Mouse (Mus musculus) v-Abl transformed pro-B cells (cell line): ENCODE results near the gene Cep170b.

ENCODE experiments used
- in situ Hi-C, 2 experiments: fragments of 400-800 bp; cut with MboI; formaldehyde crosslinking; loops; one replicate each; pipeline ENCODE4 v1.15.1; 2025; ENCODE audit not compliant: unreplicated experiment in 2 of 2

Gene Cep170b

GRCm38 (mm10) chr12:112720216-112720615 is at the start of gene Cep170b:
Cep170b (plus strand) TSS chr12:112720455.
- in situ Hi-C loops = loop anchor here in 1 of 2 experiments (25.0 kb wide), 1 partner anchor 608 kb away; the partner anchor contains the start of gene Aspg

GRCm38 (mm10) chr12:112670718-112671393 is 49.4 kb upstream of the Cep170b start:
- in situ Hi-C loops = no loop called here

DNA sequence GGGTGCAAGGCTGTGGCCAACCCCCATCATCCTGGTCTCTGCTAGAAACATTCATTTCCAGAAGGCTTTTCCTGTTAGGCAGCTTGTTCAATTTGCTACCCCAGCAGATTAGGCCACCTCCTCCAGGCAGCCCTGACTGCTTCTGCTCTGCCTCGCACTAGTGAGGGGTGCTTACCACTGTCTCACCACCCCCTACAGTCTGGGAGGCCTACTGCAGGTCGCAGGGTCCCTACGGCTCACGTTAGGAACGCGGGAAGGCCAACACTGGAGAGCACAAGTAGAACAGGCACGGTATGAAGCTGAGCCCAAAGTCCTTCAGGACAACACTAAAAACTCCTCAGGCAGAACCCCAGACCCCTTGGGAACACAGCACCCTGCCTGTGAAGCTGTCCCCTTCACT is 48.4 kb upstream of the Cep170b start:
- in situ Hi-C loops = no loop called here

DNA sequence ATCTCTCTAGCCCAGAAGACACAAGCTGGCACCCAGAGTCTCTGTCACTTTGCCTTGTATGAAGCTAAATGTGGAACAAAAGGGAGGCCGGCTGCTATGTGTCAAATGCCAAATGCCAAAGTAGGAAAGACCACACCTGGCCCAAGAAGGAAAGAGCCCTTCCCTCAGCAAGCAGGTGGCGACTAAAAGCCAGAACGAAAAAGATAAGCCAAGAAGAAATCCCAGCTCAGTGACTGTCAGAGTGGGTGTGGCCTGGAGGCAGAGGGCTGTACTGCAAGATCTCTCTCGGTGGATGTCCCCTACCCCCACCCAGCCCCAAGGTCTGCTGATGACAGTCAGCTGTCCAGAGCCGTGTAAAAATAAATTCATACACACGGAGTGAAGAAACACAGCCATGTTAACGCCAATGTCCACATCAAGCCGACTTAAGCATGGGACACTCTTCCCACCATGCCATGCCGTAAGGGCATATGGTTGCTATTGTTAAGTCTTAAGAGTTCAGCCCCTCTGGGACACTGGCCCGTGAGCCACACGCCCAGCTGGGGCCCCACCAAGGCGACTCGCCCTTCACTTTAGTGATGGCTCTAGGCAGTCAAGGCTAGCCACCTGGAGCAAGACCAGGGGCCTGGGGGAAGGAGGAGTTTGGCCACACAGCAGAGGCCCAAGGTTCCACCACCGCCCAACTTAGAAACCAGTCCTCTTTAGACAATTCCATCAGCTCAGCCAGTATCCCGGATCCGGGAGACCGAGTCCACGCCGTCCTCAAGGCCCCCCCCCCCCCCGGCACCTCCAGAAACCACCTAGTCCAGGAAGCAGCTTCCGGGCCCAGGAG is 47.3 kb upstream of the Cep170b start:
- in situ Hi-C loops = no loop called here

- in situ Hi-C loops = no loop called here
These were observed 46.6 kb upstream of the Cep170b start for GRCm38 (mm10) chr12:112673576-112674091.

DNA sequence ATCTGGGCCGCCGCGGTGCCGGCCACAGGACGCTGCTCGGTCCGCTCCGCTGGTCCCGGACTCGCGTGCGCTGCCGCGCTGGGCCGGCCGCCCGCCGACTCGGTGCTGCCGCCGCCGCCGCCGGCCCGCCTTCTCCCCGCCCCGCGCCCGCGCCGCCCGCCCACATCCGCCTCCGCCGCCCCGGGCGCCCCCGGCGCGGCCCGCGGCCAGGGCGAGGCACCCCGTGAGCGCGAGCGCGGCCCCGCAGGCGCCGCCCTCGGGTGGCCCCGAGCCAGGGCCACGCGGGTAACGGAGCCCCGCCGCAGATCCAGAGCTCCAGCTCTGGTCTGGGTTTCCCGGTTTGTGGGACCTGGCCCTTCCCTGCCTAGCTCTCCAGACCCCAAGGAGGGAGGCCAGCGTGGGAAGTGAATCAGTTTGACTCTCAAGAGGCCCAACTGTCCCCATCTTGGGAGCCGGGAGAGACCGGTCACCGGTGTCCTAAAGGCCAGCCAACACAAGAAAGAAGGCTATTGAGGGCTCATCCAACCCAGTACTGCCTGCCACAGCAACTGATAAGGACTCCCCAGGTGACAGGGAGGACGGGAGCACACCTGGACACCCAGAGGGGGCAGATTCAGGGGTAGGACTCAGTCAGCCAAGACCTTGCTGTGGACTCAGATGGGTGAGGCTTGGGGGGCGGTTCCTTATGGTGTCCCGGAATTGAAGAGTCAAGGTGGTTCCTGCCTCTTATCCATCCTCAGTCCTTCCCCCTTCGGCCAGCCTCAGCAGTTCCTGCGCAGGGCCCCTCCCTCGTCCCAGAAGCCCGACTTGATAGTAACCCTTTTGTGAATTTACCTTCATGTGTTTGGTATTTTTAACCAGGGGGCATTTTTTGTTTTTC is 45.9 kb upstream of the Cep170b start, which contains the start of gene Akt1:
TSS of gene Akt1 (minus strand) at position 753 of the 880 bp plus-strand sequence.
- in situ Hi-C loops = no loop called here

GRCm38 (mm10) chr12:112675245-112676035 is 44.8 kb upstream of the Cep170b start:
- in situ Hi-C loops = no loop called here

- in situ Hi-C loops = no loop called here
These were observed 43.2 kb upstream of the Cep170b start for GRCm38 (mm10) chr12:112677076-112677475.

- in situ Hi-C loops = no loop called here
These were observed 42.2 kb upstream of the Cep170b start for GRCm38 (mm10) chr12:112677943-112678554.

DNA sequence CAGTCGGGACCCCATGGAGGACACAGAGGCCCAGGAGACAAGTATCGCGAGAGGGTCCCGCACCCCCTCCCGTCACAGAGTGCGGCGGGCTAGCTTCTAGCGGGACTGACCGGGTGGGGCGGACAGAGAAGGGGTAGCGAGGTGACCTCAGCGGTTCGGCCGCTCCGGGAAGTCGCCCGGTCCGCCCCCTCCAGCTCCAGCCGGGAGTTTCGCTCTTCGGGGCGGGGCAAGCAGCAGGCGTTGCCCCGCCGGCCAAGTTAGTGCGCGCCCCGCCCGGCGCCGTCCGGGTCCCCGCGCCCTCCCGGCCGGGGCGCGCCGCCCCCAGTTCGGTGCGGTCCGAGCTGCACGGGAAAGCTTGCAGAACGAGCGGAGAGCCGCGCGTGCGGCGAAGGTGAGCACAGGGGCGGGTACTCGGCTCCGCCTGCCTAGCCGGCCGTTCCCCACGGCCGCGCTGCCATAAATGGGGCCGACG is 41.7 kb upstream of the Cep170b start, which contains the start of gene Zbtb42:
TSS of gene Zbtb42 (plus strand) at position 274 of the 472 bp plus-strand sequence.
- in situ Hi-C loops = no loop called here

DNA sequence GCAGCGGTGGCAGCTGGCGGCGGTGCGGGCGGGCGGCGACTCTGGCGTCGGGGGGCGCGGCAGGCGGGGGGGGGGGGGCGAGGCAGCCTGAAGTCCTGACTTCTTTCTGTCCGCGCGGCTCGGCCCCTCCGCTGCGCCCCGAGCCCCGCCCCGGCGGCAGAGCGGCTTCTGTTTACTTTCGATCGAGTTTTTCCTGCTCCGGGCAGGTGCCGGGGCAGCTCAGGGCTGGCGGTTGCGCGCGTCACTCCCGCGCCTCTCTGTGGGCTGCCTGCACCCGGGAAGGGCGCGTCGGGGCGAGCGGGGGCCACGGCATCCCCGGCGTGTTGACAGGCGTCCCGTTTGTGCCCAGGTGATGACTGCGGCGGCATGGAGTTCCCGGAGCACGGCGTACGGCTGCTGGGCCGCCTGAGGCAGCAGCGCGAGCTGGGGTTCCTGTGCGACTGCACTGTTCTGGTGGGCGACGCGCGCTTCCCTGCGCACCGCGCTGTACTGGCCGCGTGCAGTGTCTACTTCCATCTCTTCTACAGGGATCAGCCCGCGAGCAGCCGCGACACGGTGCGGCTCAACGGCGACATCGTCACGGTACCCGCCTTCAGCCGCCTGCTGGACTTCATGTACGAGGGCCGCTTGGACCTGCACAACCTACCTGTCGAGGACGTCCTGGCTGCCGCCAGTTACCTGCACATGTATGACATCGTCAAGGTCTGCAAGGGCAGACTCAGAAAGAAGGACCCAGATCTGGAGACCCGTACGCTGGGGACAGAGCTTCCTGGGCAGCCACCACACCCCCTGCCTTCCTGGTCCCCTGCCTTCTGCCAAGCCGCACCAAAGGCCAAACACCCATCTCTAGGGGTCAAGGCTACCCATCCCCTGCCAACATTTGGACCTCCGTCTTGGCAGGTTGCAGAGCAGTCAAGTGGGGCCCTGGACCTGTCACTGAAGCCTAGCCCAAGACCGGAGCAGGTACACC is 40.9 kb upstream of the Cep170b start:
- in situ Hi-C loops = no loop called here

GRCm38 (mm10) chr12:112683351-112683750 is 36.9 kb upstream of the Cep170b start:
- in situ Hi-C loops = no loop called here

- in situ Hi-C loops = no loop called here
These were observed 31.8 kb upstream of the Cep170b start for GRCm38 (mm10) chr12:112688458-112688857.

- in situ Hi-C loops = no loop called here
These were observed 26.8 kb upstream of the Cep170b start for GRCm38 (mm10) chr12:112693185-112694126.

GRCm38 (mm10) chr12:112694127-112694475 is 26.2 kb upstream of the Cep170b start:
- in situ Hi-C loops = no loop called here

DNA sequence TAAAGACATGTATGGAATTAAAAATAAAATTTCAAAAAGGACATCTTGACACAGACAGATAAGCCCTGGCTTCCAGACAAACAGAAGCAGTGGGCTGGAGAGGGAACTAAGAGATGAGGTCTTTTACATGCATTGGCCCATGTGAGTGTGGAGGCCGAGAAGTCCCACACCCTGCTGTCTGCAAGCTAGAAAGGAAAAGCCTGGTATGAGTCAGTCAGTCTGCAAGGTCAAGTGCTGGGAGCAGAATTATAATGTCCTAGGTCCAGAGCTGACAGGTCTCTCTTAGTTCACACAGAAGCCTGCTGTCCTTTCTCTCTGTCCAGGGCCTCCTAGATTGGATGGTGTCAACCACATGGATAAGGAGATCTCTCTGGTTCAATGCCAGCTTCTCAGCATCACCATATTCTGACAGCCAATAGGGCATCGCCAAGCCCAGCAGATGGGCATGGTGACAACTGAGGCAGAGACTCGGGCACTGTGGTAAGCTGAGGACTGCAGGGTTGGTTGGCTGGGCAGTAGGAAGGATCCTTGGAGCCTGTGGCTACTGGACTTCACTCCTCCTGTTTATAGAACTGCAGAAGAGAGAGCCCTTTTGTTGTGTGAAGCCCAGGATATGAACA is 23.3 kb upstream of the Cep170b start:
- in situ Hi-C loops = no loop called here
